Mouse (Mus musculus) megakaryocyte, embryonic 14.5 days (primary cell): ENCODE measurements around the gene Arhgap15.

ENCODE experiments used
- FLI1 ChIP-seq: IDR thresholded peaks from 2 replicates; pipeline ENCODE4 v1.6.1; 2012; ENCODE audit warnings: low read length, inconsistent platforms, mixed read lengths
- GATA1 ChIP-seq: IDR thresholded peaks from 3 replicates; pipeline ENCODE4 v1.6.1; 2012; ENCODE audit warnings: mixed read lengths, low read length, inconsistent platforms, borderline replicate concordance

DNA sequence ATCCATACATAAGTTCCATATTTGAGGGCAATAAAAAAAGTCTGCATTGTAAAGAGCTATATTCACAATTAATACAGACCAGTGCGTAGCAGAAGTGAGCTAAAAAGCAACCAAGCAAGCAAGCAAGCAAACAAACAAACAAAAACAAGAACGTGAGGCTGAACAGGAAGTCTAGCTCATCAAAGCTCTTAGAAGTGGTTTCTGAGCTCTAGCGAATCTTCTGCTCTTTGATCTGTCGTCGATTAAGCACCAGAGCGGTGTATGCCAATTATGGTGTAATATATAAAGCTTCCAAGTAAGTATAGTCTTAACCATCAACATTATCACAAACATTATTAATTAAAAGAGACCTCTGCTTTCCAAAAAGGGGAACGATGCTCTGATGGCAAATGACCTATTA is 243.9 kb downstream of the Arhgap15 start:
- TF ChIP-seq GATA1 (no peak), FLI1 (no peak)
